Mouse (Mus musculus) mouse trophoblast stem cell (cell line): ENCODE measurements at regions not wholly inside any gene's neighbourhood (a gene's known extent, or its start where the extent isn't known, plus 50 kb on each side); places are given as distances from the start of the nearest gene placed in this dataset.

ENCODE experiments used
- in situ Hi-C, 2 experiments: fragments of 300-500 bp; cut with MseI, MboI; formaldehyde crosslinking; loops; 2 replicates in 1 of 2; 3 replicates in 1 of 2; pipeline ENCODE4 v1.15.1; 2025

DNA sequence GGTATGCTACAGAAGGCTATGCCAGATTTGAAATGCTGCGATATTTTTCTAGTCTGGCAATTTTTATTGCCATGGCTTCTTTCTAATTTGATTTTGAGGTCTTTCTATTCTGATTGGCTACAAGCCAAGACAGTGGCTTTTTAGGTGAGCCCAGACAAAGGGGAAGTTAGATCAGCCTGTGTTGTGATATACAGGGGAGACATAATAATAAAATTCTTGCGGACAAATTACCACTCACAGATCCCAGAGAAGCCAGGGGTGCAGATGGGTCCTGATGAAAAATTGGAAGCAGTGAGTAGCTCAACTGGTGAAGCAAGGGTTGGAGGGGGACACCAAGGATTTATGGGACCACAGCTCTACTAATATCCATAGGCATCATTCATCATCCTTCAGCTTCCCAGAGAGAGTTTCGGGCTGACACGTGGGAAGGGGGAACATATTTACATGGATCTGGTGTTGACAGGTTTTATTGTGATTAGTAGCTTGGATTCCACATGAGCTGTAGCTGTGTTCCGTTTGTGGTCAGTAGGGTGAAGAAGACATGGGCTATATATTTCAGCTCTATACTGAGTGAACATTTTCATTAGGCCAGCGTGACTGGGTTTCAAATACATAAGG, 190.0 kb downstream of the Gm5447 start:
- in situ Hi-C loops: no loop called here

DNA sequence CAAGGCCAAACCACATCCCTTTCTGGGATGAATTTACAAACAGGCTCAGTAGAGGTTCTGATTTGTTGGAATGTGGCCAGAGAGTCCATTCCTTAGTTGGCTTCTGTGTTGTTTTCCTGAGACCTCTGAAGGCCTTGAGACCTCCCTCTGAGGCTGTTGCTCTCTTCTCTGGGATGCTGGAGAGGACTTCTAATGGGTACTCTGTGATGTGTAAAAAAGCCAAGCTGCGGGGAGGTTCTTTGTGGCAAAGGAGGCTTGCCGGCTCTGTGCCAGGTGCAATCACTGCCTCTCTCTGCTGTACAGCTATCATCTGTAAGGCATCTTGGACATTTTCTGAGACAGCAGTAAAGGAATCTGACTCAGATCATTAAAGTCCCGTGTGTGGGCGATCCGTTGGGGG, 192.3 kb downstream of the Gm5447 start:
- in situ Hi-C loops: no loop called here

GRCm38 (mm10) chr13:31168854-31169253, 194.8 kb downstream of the Gm5447 start:
- in situ Hi-C loops: no loop called here

DNA sequence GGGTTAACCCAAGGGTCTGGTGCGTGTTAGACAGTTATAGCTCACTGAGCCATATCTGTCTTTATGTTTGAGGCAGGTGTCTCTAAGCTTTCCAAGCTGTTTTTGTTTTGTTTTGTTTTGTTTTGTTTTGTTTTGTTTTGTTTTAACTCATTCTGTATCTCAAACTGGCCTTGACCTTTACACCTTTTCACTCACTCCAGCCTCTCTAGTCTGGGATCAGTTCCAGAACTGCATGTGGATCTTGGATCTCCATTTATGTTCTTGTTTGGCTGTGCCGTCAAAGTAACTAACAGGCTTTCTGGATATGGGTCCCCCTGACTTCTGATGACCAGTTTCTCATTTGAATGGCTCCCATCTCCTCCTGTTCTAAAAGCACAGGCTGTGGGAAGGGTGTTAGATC, 197.7 kb downstream of the Gm5447 start:
- in situ Hi-C loops: no loop called here

GRCm38 (mm10) chr13:31172580-31172979, 198.6 kb downstream of the Gm5447 start:
- in situ Hi-C loops: no loop called here

DNA sequence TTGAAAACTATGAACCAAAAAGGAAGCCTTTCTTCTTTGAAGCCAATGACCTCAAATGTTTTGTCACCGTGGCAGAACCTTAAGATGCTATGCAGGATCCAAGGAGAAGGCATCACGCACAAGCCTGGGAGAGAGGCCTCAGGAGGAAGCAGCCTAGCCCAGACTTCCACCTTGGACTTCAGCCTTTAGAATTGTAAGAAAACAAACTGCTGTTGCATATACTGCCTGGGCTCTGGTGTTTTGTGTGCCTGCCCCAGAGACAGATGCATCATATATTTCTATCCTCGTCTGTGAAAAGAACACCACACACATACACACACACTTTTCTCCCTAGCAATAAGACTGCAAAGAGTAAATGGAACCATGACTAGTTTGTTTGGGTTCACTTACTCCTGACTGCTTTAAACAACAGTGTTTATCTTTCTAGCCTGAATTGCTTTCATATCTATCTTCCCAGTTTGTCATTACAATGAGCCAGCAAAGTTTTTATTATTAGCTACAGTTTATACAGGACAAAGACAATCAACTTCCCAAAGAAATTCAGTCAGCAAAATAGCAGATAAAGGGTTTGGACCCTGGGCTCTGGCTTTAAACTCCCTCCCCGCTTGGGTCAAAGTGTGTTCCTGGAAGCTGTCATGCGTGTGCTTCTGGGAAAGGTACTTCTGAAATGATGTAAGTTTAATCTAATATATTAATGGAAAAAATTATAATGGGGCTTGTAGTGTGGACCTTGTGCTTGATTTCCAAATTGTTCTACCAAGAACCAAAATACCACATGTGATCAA, 204.2 kb downstream of the Gm5447 start:
- in situ Hi-C loops: no loop called here

DNA sequence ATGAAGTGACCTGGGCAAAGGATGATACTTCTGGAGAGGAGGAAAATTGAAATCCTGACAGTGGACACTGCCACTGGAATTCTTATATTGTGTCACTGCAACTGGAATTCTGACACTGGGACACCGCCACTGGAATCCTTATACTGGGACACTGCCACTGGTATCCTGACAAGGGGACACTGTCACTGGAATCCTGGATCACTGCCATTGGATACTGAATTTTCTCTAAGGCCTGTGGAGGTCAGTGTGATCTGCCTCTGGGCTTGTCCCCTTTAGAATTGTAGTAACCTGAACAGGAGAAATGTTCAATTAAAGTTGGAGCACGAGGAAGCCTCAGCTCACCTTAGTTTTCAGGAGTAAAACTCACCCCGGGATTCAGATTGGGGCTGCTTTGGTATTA, 205.0 kb downstream of the Gm5447 start:
- in situ Hi-C loops: no loop called here

GRCm38 (mm10) chr13:31179407-31180001, 205.5 kb downstream of the Gm5447 start:
- in situ Hi-C loops: no loop called here

GRCm38 (mm10) chr13:31181530-31181929, 207.5 kb downstream of the Gm5447 start:
- in situ Hi-C loops: no loop called here

GRCm38 (mm10) chr13:31184845-31185834, 211.1 kb downstream of the Gm5447 start:
- in situ Hi-C loops: no loop called here

DNA sequence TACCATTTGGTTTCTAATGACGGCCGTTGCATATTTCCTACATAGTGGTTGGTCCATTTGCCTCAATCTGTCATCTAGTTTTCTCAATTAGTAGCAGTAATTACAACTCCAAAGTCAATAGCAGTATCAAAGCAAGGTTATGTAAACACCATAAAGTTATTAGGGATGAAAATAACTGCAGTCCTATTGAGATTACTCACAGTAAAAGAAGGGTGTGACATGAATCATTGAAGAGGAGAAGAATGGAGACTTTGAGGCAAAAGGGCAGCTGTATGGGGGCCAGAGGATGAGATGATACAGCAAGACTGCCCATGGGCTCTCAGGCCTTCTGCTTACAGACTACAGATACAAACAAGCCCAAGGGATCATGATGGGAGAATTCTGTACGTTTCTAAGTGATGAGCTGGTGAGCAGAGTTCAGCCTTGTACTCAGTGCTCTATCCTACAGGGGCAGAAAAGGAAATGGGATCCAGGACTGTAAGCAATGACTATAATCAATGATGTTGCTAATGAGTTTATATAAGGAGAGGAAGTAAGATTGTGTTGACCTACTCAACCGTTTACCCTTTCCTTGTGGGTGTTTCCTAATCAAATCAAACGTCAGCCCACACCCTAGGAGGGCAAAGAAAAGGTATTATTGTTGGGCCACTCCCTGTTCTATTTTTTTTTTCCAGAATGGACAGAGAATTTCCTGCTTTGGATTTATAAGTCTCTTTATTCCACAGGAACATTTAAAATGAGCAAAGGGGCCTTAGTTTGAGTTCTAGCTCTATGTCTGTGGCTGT, 213.0 kb downstream of the Gm5447 start:
- in situ Hi-C loops: no loop called here

GRCm38 (mm10) chr13:31189116-31189515, 215.1 kb downstream of the Gm5447 start:
- in situ Hi-C loops: no loop called here

GRCm38 (mm10) chr13:31190036-31190435, 216.0 kb downstream of the Gm5447 start:
- in situ Hi-C loops: no loop called here

DNA sequence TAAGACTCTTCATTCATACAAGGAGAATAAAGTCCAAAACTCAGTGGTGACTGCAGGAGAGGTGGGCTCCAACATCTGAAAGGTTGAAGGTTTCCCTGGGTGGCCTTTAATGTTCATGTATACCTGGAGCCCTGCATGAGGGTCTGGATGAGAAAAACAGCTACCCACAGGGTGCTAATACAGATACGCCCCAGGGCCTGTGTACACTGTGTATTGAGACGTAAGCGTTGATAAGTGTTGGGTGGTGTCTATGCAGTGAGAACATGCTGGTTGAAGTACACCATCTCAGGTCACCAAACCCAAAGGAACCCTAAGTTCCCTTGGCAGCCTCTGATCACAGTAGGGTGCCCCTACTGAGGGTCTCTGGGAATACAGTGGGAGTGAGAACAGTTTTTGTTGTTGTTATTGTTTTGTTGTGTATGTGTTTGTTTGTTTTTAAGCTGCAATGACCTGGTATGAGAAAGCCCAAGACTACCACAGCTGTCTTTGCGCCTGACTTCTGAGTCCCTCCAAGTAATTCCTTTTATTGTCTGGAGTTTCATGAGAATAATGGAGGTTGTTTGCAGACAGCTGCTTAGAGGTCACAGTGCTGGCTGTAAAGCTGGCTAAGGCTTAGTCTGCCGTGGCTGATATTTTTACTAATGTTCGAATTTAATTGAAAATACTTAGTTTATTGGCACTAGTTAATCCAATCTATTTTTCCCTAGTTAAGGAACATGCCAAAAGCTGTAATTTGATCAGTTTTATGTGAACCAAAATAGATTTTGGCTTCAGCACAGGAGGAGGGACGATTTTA, 217.5 kb downstream of the Gm5447 start:
- in situ Hi-C loops: no loop called here

DNA sequence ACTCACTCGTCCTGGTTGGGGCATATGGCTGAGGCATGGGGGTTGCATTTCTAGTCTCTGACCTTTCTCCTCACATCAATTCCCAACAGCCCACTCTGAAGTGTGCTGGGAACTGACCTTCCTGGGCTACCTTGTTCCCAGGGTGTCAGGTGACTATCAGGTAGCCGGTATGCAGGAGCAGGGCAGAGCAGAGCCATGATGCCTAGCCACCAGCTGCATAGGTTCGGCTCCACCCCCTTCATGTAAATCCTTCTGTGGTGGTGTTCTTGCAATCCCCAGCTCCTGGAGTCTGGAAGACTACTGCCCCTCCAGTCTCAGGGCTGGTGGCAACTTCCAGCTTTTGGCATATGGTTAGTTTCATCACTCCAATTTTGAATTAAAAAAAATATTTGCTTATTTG, 221.0 kb downstream of the Gm5447 start:
- in situ Hi-C loops: no loop called here

DNA sequence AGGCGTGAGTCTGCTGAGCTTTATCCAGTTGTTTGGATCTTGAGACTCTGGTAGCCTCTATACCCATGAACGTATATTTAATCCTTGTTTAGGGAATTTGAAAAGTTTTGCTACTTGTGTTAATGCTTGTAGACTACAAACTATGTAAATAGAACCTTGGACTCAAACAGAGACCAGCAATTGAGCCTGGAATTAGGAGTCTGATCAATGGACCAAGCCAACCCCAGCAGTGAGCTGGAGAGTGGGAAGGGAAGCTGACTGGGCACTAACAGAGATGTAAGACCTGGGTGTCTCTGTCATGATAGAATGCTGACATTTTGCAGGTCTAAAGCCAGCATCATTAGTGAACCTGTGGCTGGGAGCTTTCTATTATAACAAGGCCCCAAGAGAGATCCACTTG, 222.5 kb downstream of the Gm5447 start:
- in situ Hi-C loops: no loop called here

DNA sequence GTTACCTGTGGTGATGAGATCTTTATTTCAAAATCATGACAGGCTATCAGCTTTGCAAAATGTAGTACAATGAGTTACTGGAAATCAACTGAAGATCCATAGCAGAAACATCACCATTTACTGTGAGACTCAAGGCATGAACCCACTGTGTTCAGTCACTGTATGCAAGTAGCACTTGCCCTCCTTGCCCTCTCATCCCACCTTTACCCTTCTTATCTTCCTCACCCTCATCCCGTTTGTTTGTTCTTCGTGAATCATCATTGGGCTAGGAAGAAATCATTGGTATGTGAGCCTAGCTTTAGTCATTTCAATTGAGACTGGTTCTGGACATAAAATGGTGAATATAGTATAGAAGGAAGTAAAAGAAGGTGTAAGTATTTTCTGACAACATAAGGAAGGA, 223.6 kb downstream of the Gm5447 start:
- in situ Hi-C loops: no loop called here

GRCm38 (mm10) chr13:31199384-31199783, 225.4 kb downstream of the Gm5447 start:
- in situ Hi-C loops: no loop called here

- in situ Hi-C loops: no loop called here
These were observed 230.1 kb downstream of the Gm5447 start for GRCm38 (mm10) chr13:31204068-31204467.

- in situ Hi-C loops: no loop called here
These were observed 232.4 kb downstream of the Gm5447 start for GRCm38 (mm10) chr13:31206381-31206780.
